Mouse (Mus musculus) brain, embryonic 14.5 days (tissue): ENCODE measurements around the gene Cox14.

ENCODE experiments used
- CTCF ChIP-seq: fragments of 200-500 bp; IDR thresholded peaks from 2 replicates; pipeline ENCODE4 v1.5.1; 2012; ENCODE audit warnings: inconsistent platforms, mild to moderate bottlenecking, moderate library complexity, borderline replicate concordance; ENCODE audit not compliant: insufficient read depth, insufficient read length; ENCODE audit errors: extremely low read depth
- POLR2A ChIP-seq: fragments of 200-500 bp; IDR thresholded peaks from 2 replicates; pipeline ENCODE4 v1.6.1; 2012; ENCODE audit warnings: mild to moderate bottlenecking, inconsistent platforms, borderline replicate concordance; ENCODE audit not compliant: poor library complexity, insufficient read depth, insufficient read length, severe bottlenecking; ENCODE audit errors: extremely low read depth

GRCm38 (mm10) chr15:99715982-99716746, 9.3 kb upstream of the Cox14 start:
- TF ChIP-seq POLR2A = no peak
- TF ChIP-seq CTCF = no peak
